Mouse (Mus musculus) bone marrow macrophage, adult 2 months (primary cell): ENCODE results near the gene Cdh12. TPM values are rescaled to one million over a fixed set of nuclear protein-coding genes. Genes with fewer than 3 reads are reported as not detected.
"Not testable (repeated sequence)": the region's sequence is repeated elsewhere in the genome, so short reads cannot be mapped to it uniquely, and the experiment has no call there.

ENCODE experiments used
- H3K27ac ChIP-seq: 2 replicates; pipeline ENCODE4 v1.5.1; 2012; ENCODE audit warnings: low read depth, low read length; ENCODE audit not compliant: insufficient read depth
- H3K4me1 ChIP-seq: 2 replicates; pipeline ENCODE4 v1.6.1; 2012; ENCODE audit warnings: low read length; ENCODE audit not compliant: control insufficient read depth, insufficient read depth
- H3K4me3 ChIP-seq: 2 replicates; pipeline ENCODE4 v1.5.1; 2012; ENCODE audit warnings: mild to moderate bottlenecking, low read length, moderate library complexity; ENCODE audit not compliant: insufficient read depth
- CTCF ChIP-seq: IDR thresholded peaks from 2 replicates; pipeline ENCODE4 v1.5.1; 2012; ENCODE audit warnings: low read depth, mild to moderate bottlenecking, low read length, moderate library complexity
- POLR2A ChIP-seq: IDR thresholded peaks from 2 replicates; pipeline ENCODE4 v1.6.1; 2012; ENCODE audit warnings: mild to moderate bottlenecking, low read depth, low read length, borderline replicate concordance
- polyA plus RNA-seq: library from polyadenylated mRNA; stranded (reverse); fragments of >200 nt; gene quantifications from 2 replicates; pipeline ENCODE4 v1.2.4, GENCODE M21; 2012; ENCODE audit not compliant: missing spikeins, insufficient read depth, insufficient read length

Cdh12 gene
- polyA plus RNA-seq, 1 experiment = not detected

DNA sequence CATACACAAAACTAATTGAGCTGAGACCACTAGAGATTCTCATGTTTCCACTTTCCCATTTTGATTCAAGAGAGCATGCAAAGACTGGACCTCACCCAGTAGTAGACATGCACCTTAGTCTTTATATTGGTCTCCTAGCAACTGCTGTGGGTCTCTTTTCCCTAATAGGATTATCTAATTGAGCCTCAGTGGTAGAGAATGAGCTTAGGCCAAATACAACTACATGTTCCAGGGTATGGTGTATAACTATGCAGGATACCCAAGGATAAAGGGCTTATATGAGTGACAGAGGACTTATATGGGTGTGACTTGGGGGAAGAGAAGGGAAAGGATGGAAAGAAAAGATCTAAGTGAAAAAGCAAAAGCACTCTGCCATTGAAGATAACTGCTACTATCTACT lies 683.9 kb downstream of the Cdh12 start:
- TF ChIP-seq POLR2A = no peak
- no peak for TF ChIP-seq CTCF
- H3K27ac ChIP-seq = no peak overlapping the region

DNA sequence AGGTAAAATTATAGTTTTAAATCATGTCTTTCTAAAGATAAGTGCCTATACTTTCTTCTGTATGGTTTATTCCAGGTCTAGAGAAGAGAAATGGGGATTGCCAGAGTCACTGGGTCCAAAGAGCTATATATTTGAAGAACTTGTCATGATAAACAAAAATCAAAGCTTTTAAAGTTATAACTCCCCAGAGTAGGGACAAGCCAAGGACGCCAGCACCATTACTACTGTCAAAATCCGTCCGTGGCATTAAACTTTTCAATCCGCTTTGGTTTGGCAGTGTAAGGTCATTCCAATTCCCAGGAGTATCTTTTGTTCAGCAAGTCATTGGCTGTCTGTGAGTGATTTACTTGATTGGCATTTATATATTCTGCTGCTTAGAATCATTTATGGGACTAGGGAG lies 697.8 kb downstream of the Cdh12 start:
- TF ChIP-seq CTCF (no peak), POLR2A (no peak)
- Histone ChIP-seq H3K4me3 (no peak overlapping the region), H3K27ac (no peak overlapping the region), H3K4me1 (no peaks in the 10 kb centered on the region)

More for the DNA sequence above, 683.9 kb downstream of the Cdh12 start:
- Histone ChIP-seq H3K4me3 (no peak overlapping the region), H3K4me1 (no peaks in the 10 kb centered on the region)

DNA sequence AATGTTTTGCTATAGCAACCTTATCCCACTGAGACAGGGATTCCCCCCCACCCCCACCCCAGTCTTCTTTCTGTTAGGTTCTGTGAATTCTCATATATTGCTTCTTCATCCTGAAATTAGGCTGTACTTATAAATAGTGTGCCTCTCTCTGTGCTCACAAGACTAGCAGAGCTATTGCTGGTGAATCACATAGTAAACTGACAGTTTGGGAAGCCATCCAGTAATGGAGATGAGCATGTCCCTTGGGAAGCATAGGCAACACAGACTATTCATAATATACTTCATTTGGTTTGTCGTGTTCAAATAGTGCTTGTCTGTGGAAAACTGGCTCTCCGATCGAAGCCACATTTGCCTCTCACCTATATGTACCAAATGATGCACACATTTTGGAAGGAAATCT lies 704.5 kb downstream of the Cdh12 start:
- no peak overlapping the region for H3K27ac ChIP-seq

DNA sequence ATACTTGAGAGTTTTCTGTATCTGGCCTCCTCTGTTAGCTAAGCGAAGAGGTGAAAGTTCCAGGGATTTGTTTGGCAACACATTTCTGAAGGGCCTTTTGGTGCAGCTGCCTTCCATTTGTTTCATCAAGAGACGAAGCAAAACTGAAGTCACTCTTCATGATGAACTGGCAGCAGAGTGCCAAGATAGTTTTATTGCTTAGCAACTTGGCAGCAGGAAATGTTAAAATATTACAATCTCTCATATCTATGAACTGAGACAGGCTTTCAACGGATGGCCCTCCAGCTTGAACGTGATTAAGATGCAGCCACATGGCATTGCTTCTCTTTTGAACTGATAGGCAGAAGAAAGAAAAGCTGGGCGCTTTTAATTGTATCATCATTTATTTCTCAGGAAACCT lies 730.7 kb downstream of the Cdh12 start:
- Histone ChIP-seq H3K4me3 (no peak overlapping the region), H3K27ac (no peak overlapping the region), H3K4me1 (no peaks in the 10 kb centered on the region)
- TF ChIP-seq POLR2A (no peak), CTCF (no peak)

More for the DNA sequence above, 704.5 kb downstream of the Cdh12 start:
- H3K4me3 ChIP-seq = no peak overlapping the region
- H3K4me1 ChIP-seq = no peaks in the 10 kb centered on the region
- TF ChIP-seq CTCF (no peak), POLR2A (no peak)

DNA sequence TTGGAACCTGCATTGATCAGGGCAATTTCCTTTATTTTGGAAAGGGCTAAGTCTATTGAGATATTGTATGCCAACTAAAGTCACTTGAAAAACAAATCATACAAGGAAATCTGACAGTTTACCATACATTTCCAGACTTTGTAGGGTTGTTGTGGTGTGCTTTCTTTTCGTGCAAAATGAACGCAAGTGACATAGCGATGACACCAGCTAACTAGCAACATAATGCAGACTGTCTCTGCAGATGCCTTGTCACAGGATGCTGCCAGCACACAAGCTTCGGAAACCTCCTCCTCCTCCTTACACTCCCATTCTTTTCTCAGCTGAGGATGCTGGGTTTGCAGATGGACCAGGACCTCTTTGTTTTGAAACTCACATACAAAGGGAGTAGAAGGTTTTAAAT lies 731.1 kb downstream of the Cdh12 start:
- H3K4me1 ChIP-seq = no peaks in the 10 kb centered on the region
- no peak overlapping the region for H3K4me3 ChIP-seq
- no peak overlapping the region for H3K27ac ChIP-seq
- TF ChIP-seq POLR2A (no peak), CTCF (no peak)

DNA sequence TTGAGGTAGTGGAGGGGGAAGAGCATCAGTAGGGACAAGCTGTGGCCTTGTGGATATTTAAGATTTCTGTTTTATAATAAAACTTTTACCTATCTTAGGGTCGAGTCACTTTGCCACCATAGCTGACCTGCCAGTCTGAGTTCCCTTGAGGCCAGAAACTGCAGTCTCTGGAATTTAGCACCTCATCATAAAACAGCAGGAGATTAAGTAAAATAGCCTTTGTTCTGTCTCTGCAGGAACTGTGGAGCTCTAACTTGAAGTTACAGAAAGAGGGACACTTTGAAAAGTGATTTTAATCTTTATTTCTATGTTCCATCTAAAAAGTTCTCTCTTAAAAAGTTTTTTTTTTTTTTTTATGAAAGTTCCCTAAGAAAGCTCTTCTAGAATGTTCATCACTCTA lies 736.7 kb downstream of the Cdh12 start:
- no peak for TF ChIP-seq CTCF
- TF ChIP-seq POLR2A = no peak
- Histone ChIP-seq H3K4me3 (no peak overlapping the region), H3K4me1 (no peaks in the 10 kb centered on the region), H3K27ac (no peak overlapping the region)

DNA sequence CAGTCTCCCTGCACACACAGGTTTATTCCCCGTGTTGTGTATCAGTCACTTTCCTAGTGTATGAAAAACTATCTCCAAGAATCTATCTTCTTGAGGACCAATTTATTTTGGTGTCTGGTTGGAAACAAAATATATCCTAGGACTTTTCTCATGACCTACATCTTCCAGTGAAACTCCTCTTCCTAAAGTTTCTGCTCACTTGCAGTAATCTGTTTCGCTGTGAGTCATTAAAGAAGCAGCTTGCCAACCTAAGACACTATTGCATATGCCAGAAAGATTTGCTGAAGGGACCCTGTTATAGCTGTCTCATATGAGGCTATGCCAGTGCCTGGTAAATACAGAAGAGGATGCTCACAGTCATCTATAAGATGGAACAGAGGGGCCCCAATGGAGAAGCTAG lies 761.0 kb downstream of the Cdh12 start:
- not testable (repeated sequence) for H3K4me1 ChIP-seq, H3K4me3 ChIP-seq, H3K27ac ChIP-seq

DNA sequence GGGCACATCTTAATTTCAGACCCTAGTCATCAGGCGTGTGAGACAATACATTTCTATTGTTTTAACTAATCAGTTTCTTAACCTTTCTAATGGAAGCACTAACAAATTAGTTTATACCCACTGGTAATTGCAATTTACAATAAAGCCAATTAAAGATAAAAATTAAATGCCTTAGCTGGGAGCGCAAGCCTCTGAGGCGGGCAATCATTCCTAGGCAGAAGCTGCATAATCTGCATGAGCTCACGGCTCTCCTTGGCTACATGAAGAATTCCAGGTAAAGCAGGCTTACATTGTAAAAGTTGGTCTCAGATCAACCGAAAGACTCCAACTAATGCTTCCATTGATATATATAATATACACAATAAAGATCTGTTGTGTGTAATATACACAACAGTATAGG lies 773.9 kb downstream of the Cdh12 start:
- H3K27ac ChIP-seq = no peak overlapping the region
- H3K4me1 ChIP-seq = no peaks in the 10 kb centered on the region
- TF ChIP-seq CTCF = no peak
- TF ChIP-seq POLR2A = no peak
- no peak overlapping the region for H3K4me3 ChIP-seq

DNA sequence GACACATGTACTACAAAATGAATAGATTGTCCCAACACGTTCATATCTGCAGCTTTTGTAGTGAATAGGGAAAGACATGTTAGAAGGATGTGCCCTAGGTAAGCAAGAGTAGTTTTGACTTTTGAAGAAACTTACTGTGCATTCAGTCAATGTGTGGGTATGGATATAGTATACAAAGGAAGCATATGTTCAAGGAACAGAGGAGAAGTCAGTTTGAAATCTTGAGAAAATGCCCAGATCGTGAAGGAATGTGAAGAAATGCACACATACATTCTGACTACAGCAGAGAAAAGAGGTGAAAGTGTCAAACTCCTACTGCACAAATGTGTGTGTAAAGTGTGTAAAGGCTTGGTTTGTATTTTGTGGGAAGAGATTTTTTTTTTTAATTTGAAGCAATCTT lies 812.3 kb downstream of the Cdh12 start:
- H3K4me1 ChIP-seq = no peaks in the 10 kb centered on the region
- no peak for TF ChIP-seq CTCF
- no peak for TF ChIP-seq POLR2A
- no peak overlapping the region for H3K4me3 ChIP-seq
- no peak overlapping the region for H3K27ac ChIP-seq

DNA sequence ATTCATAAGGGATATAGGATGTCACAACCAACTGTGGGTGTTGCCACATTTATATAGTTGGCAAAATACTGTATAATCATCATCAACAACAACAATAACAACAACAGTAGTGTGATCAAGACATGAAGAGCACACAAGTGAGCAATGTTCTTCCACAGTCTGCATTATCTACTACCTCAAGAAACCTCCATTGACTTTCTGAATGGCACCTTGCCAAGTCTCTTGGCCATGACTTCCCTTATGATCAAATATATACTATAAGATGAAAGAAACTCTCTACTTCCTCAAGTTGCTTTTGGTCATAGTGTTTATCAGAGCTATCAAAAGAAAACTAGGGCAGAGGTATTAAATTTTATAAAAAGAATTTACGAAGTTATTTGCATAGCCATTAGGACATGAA lies 820.8 kb downstream of the Cdh12 start:
- no peak overlapping the region for H3K27ac ChIP-seq
- TF ChIP-seq POLR2A = no peak
- no peak for TF ChIP-seq CTCF
- no peaks in the 10 kb centered on the region for H3K4me1 ChIP-seq
- no peak overlapping the region for H3K4me3 ChIP-seq

DNA sequence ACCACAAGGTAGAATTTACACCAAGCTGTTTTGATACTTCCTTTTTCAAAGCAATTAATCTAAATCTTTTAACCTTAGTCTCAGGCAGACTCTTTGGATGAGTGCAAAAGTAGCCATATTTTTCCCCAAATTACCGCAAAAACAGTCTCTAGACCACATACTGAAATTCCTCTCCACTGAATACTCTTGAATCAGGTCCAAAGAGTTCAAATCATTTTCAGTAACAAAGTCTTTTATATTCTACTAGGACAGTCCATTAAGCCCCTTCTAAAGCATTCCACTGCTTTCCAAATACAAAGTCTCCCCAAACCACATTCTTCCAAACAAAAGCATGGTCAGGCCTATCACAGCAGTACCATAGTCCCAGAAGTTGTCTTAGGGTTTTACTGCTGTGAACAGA lies 848.0 kb downstream of the Cdh12 start:
- no peak overlapping the region for H3K4me3 ChIP-seq
- H3K27ac ChIP-seq = no peak overlapping the region
- TF ChIP-seq CTCF = no peak
- TF ChIP-seq POLR2A = no peak
- H3K4me1 ChIP-seq = no peaks in the 10 kb centered on the region
